Mouse (Mus musculus) heart, postnatal 0 days (tissue): ENCODE measurements at regions not wholly inside any gene's neighbourhood (a gene's known extent, or its start where the extent isn't known, plus 50 kb on each side); places are given as distances from the start of the nearest gene placed in this dataset.

Source experiments
- ATAC-seq: fragments of 200-750 bp; cut with Nextera tagmentation; 2 replicates; pipeline ENCODE4 v1.8.0; 2017; ENCODE audit warnings: low read depth, moderate number of reproducible peaks, moderate library complexity; ENCODE audit not compliant: insufficient read depth
- DNase-seq: peaks from one replicate; pipeline ENCODE4 v3.0.0-alpha.2; 2016; ENCODE audit warnings: low spot score
- H3K27ac ChIP-seq: fragments of 300-500 bp; sonication (generic); 2 replicates; pipeline ENCODE4 v1.5.1; 2014; ENCODE audit warnings: low read depth, mild to moderate bottlenecking
- H3K27me3 ChIP-seq: fragments of 300-500 bp; sonication (generic); 2 replicates; pipeline ENCODE4 v1.6.1; 2014; ENCODE audit warnings: low read length, mixed read lengths; ENCODE audit not compliant: control insufficient read depth, insufficient read depth
- H3K36me3 ChIP-seq: fragments of 300-500 bp; sonication (generic); replicated peaks from 2 replicates; pipeline ENCODE4 v1.6.1; 2014; ENCODE audit warnings: low read length, mixed read lengths; ENCODE audit not compliant: control insufficient read depth, insufficient read depth
- H3K4me1 ChIP-seq: fragments of 300-500 bp; sonication (generic); 2 replicates; pipeline ENCODE4 v1.6.1; 2014; ENCODE audit warnings: antibody characterized with exemption; ENCODE audit not compliant: control insufficient read depth, insufficient read depth
- H3K4me2 ChIP-seq: fragments of 300-500 bp; sonication (generic); 2 replicates; pipeline ENCODE4 v1.6.1; 2014; ENCODE audit warnings: low read depth, mild to moderate bottlenecking, low read length, moderate library complexity
- H3K4me3 ChIP-seq: fragments of 300-500 bp; sonication (generic); 2 replicates; pipeline ENCODE4 v1.5.1; 2014; ENCODE audit warnings: low read depth, low read length
- H3K9ac ChIP-seq: fragments of 300-500 bp; sonication (generic); replicated peaks from 2 replicates; pipeline ENCODE4 v1.6.1; 2014; ENCODE audit warnings: low read depth, low read length, mixed read lengths
- H3K9me3 ChIP-seq: fragments of 300-500 bp; sonication (generic); replicated peaks from 2 replicates; pipeline ENCODE4 v1.6.1; 2016; ENCODE audit warnings: low read length; ENCODE audit not compliant: control insufficient read depth
- CTCF ChIP-seq: IDR thresholded peaks from 2 replicates; pipeline ENCODE4 v1.5.1; 2016; ENCODE audit warnings: antibody characterized with exemption, control low read depth, low read depth
- EP300 ChIP-seq: IDR thresholded peaks from 2 replicates; pipeline ENCODE4 v1.6.1; 2016; ENCODE audit warnings: antibody characterized with exemption, low read depth
- WGBS: fragments of 180-500 bp; shearing (Covaris S2); extraction: QIAGEN DNeasy Blood & Tissue Kit; methylation state at CpG from one replicate; pipeline ENCODE4 v1.1.7; 2014; 5-methylcytosine and 5-hydroxymethylcytosine counted together

DNA sequence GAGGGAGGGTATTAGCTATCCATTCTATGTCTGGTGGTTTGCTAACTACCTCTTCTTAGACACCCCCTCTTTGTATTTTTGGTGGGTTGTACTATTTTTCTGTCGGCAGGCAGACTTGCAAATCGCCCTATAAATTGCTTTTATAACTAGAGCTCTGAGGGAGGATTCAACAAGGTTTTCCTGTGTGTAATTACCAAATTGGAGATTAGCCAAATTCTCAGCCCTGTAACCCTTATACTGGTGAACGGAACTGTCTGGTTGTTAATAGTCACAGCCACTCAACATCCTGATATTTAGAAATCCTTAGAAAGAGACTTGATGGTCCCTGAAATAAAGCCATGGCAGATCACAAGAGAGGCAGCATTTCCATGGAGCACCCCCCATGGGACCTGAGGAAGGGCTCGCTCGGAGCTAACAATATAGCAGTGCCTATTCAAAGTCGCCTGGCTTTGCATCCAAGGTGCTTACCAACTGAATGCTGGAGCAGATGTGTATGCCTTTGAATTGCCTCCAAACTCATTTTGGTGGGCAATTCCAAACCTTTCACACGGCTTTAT is 333.0 kb downstream of the Nedd1 start:
- no peak overlapping the region for H3K27ac ChIP-seq
- no peaks in the 10 kb centered on the region for H3K4me1 ChIP-seq
- H3K4me2 ChIP-seq: no peak overlapping the region
- WGBS: 62% methylated on average over 7 of the region's 7 CpGs
- no peak for ATAC-seq
- TF ChIP-seq CTCF: no peak
- TF ChIP-seq EP300: no peak
- H3K36me3 ChIP-seq: no peaks in the 10 kb centered on the region
- H3K27me3 ChIP-seq: no peaks in the 10 kb centered on the region
- H3K9me3 ChIP-seq: no peaks in the 10 kb centered on the region
- H3K9ac ChIP-seq: no peak overlapping the region
- DNase-seq: no peak
- no peak overlapping the region for H3K4me3 ChIP-seq

DNA sequence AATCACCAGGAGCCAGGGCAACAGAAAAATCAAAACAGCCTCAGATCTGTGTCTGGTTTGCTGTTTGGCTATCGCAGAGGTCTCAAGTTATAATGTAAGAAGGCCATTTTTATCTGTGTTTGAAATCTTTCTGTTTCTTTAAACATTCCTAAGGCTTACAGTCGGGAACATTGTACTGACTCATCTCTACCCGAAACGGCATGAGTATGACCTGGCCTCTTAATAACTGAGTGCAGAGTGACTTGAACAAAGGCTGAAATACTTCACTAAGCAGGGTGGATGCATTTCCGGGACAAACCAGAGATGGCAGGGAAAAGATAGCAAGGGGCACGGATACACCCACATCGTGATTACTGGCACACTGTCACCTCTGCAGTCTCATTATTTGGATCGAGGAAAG is 355.1 kb downstream of the Nedd1 start:
- TF ChIP-seq CTCF (no peak), EP300 (no peak)
- Histone ChIP-seq H3K36me3 (no peaks in the 10 kb centered on the region), H3K4me1 (no peaks in the 10 kb centered on the region), H3K4me3 (no peak overlapping the region), H3K9ac (no peak overlapping the region), H3K27ac (no peak overlapping the region), H3K27me3 (no peaks in the 10 kb centered on the region), H3K4me2 (no peak overlapping the region), H3K9me3 (no peaks in the 10 kb centered on the region)
- ATAC-seq (no peak), DNase-seq (no peak)
- WGBS: 72% methylated on average over 8 of the region's 8 CpGs

DNA sequence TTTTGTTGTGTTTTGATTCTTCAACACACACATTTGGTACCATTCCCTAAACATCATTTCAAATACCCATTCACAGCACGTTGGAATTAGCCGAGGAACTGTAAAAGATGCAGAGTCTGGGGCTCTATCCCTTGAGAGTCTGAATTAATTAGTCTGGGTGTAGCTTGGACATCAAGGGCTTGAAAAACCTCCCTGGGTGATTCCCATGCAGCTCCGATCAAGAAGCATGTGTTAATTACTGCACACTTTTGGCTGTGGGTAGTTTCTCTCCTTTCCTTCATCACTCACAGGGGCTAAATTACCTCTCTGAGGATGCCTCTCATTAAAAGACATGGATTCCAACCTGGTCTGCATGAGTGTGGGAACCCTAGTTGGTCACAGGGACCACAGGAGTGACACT is 365.5 kb downstream of the Nedd1 start:
- Histone ChIP-seq H3K4me3 (no peak overlapping the region), H3K27me3 (no peaks in the 10 kb centered on the region), H3K4me2 (no peak overlapping the region), H3K9ac (no peak overlapping the region), H3K4me1 (no peaks in the 10 kb centered on the region), H3K9me3 (no peaks in the 10 kb centered on the region), H3K36me3 (no peaks in the 10 kb centered on the region), H3K27ac (no peak overlapping the region)
- 77% methylated on average over 3 of the region's 3 CpGs for whole genome bisulfite sequencing
- ATAC-seq (no peak), DNase-seq (no peak)
- TF ChIP-seq CTCF (no peak), EP300 (no peak)

DNA sequence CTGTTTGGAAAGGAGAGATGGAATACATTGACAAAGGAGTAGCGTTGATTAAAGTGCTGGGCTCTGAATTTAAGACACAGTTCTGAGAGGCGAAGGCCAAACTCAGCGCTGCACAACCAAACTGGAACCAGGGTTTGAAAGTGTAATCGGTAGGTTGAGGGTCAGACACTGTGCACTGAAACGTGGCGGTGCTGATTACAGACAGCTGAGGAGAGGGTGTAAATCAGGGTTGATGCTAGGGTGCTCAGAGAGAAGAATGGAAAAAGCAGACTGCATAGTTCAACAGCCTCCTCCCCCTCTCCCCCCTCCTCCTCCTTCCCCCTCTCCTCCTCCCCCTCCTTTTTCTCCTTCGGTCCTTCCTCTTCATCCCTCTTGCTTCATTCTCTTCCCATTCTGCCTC is 373.2 kb downstream of the Nedd1 start:
- Histone ChIP-seq H3K27me3 (no peaks in the 10 kb centered on the region), H3K27ac (no peak overlapping the region), H3K9me3 (no peaks in the 10 kb centered on the region), H3K4me2 (no peak overlapping the region), H3K9ac (no peak overlapping the region), H3K4me3 (no peak overlapping the region), H3K4me1 (no peaks in the 10 kb centered on the region), H3K36me3 (no peaks in the 10 kb centered on the region)
- no peak for DNase-seq
- WGBS: 70% methylated on average over 6 of the region's 7 CpGs
- ATAC-seq: no peak
- TF ChIP-seq CTCF: no peak
- TF ChIP-seq EP300: no peak

DNA sequence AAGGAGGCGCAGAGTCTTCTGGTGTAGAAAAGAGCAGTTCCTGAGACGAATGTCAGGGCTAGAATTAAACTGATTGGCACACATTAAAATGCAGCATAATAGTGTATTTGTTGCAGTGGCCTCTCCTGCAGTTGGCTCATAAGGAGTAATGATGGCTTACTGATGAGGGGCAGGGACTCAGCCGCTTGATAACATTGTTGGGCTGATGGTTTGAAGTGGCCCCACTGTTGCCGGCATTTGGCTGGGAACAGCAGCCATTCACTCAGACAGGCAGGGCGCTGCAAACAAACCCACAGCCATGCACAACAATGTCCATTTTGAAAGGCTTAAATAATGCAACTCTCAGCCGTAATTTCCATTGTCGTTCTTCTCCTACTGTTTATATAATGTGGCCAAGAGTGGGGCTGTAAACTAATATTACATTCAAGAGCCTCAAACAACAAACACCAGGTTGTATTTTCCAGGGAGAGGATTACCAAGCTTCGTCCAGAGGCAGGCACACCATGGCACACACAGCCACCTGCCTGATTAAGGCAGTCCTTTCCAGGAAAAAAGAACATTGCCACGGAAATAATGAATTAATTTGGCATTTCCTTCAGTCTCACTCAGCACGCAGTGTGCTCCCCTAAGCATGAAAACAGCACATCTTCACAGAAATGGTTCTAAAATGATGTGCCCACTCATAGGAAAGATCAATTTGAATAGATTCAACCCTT is 374.1 kb downstream of the Nedd1 start:
- no peak for ATAC-seq
- no peak overlapping the region for H3K27ac ChIP-seq
- 64% methylated on average over 10 of the region's 10 CpGs for WGBS

DNA sequence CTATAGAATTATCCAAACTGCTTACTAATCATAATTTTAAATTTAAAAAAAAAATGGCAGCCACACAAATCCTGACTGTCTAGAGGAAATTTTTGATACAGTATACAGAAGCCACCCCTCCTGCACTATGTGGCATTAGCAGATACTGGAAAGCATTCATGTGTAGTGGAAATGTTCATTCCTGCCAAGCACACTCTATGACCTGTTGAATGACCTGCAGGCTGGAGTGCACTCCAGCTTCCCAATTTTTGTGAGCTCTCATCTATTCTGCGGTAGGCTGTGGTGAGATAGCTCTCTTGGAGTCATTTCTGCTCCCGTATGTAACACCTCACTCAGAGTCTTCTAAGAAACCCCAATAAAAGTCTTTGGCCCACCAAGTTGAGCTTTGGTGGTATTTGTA is 382.5 kb downstream of the Nedd1 start:
- WGBS: 82% methylated on average over 2 of the region's 2 CpGs
- Histone ChIP-seq H3K4me3 (no peak overlapping the region), H3K4me1 (no peaks in the 10 kb centered on the region), H3K4me2 (no peak overlapping the region), H3K27me3 (no peaks in the 10 kb centered on the region), H3K9me3 (no peaks in the 10 kb centered on the region), H3K27ac (no peak overlapping the region), H3K36me3 (no peaks in the 10 kb centered on the region), H3K9ac (no peak overlapping the region)
- ATAC-seq (no peak), DNase-seq (no peak)
- no peak for TF ChIP-seq CTCF
- TF ChIP-seq EP300: no peak

More for the DNA sequence above, 374.1 kb downstream of the Nedd1 start:
- Histone ChIP-seq H3K4me1 (no peaks in the 10 kb centered on the region), H3K9me3 (no peaks in the 10 kb centered on the region), H3K4me3 (no peak overlapping the region), H3K9ac (no peak overlapping the region), H3K4me2 (no peak overlapping the region), H3K36me3 (no peaks in the 10 kb centered on the region), H3K27me3 (no peaks in the 10 kb centered on the region)
- no peak for DNase-seq
- no peak for TF ChIP-seq CTCF
- no peak for TF ChIP-seq EP300
